Mouse (Mus musculus) cerebellum, postnatal 10 days (tissue): Measurements from ENCODE around the gene Cep57l1.
A peak's percentile ranks its signal among the peaks of the same experiment; 100 is the strongest.
"Not testable (repeated sequence)": the region's sequence is repeated elsewhere in the genome, so short reads cannot be mapped to it uniquely, and the experiment has no call there.

Source experiments
- DNase-seq, 2 experiments: peaks; one replicate each; pipeline ENCODE4 v3.0.0; 2021; ENCODE audit warnings: mixed read lengths in 2 of 2

Gene Cep57l1

DNA sequence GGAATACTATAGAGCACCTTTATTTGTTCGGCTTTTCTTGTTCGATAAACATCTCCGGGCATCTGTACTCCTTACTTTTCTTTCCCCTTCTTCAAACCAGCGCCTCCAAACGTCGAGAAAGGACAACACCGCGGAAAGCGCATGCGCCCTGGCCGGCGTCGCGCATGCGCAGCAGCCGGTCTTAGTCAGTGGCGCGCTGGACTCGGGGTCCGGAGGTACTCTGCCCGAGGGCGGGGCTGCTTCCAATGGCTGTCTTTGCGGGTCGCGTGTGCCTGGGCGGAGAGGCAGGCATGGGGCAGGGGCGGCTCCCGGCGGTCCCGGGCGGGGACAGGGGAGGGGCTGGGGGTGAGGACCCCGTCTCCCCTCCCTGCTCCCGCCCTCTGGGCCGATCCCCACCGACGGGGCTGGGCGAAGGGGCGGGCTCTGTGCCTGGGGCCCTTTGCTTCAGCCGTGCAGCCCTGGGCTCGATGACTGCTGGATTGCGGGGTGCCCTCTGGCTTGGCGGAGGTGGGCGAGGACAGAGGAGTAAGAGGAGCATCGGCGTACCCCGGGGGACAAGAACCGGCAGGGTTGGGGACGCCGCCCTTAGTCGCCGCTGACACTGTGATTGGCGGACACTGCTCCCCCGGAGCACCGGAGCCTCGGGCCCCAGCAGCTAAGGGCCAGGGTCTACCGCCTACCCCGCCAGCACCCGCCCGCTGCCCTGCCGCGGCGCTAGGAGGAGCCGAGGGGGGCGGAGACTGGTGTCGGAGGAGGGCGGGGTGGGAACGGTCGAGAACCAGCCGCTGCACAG, at the start of gene Cep57l1, which contains the start of gene Sesn1:
TSS of gene Cep57l1 (minus strand) at position 101 of the 793 bp plus-strand sequence.
TSS of gene Sesn1 (plus strand) at position 165 of the 793 bp plus-strand sequence.
- DNase-seq = peak; percentile 95 to 97

DNA sequence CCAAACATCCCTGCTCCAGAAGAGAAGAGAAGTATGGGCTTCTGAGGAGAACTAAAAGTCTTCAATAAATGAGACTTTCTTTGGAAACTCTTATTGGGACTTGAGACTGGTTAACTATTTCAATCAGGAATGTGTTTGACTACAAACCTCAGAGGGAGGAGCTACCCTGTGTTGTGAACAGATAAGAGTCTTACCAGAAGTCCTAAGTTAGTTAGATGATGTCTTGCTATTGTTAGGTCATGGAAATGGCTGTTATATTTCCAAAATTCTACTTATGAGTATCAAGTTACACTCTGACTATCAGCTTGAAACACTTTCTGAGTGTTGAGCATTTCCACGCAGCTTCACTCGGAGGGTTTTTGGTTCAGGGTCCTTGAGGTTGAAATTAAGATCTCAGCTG, 39.0 kb upstream of the Cep57l1 start:
- DNase-seq = no peak

DNA sequence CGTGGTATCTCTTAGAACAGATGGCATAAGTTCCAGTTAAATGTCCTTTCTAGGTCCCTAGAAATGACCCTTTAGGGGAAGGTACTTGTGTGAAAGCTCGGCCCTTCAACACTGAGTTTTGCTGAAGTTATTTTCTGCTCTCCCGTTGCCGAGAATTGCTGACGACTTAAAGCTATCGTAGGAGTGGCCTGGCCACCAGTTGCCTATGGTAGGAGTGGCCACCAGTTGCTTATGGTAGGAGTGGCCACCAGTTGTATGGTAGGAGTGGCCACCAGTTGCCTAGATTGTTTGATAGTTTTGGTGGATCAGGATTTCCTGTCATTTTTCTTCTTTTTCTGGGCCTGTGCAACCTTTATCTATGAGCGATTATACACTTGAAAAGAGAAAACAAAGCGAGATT, 38.1 kb upstream of the Cep57l1 start:
- no peak for DNase-seq

DNA sequence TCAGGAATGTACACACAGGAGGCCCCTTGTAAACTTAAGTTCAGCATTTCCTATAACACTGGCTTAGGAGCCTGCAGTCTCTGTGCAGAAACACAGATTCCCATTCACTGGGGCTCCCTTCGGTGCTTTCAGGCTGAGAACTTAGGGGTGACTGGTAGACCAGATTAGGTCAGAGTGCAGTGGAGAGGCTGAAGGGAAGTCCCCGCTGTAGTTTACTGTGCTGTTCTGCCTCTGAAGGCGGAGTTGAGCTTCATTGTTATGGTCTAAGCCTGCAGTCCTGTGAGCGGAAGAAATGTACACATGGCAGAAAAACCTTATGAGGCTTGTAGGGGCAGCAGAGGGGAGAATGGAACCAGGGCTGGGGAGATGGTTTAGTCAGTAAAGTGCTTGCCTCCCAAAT, 29.2 kb upstream of the Cep57l1 start:
- no peak for DNase-seq

DNA sequence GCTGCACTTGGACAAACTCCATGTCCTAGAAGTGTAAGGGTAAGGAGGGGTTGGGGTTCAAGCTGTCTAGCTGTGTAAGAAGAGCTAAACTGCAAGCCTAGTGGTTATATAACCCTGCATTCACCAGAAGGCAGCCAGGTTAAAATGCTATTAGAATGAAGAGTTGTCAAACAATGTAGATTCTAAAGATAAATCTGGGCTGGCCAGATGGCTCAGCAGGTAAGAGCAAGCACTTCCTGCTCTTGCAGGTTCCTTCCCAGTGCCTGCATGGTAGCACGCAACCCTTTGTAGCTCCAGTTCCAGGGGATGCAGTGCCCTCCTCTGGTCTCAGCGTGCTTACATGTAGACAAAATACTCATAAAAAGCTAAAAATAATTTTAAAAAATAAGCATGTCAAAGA, 24.5 kb upstream of the Cep57l1 start:
- DNase-seq = peak; percentile 43 to 52

DNA sequence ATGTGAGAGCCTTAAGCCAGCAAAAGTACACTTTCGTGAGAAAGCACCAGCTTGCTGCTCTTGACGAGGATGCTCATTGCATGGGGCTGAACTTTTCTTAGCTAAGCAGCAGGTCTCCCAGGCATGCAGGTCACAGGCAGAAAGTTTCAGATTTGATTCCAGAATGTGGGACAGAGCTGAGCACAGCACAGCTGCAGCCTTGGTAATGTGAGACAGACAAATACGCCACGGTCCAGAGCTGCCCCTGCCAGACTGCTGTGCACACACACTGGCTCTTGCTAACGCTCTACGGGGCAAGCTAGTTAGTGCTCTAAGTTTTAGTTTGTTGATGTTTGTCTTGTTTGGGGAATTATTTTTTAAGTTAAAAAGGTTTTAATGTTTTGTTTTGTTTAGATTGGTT, 22.5 kb upstream of the Cep57l1 start:
- no peak for DNase-seq

DNA sequence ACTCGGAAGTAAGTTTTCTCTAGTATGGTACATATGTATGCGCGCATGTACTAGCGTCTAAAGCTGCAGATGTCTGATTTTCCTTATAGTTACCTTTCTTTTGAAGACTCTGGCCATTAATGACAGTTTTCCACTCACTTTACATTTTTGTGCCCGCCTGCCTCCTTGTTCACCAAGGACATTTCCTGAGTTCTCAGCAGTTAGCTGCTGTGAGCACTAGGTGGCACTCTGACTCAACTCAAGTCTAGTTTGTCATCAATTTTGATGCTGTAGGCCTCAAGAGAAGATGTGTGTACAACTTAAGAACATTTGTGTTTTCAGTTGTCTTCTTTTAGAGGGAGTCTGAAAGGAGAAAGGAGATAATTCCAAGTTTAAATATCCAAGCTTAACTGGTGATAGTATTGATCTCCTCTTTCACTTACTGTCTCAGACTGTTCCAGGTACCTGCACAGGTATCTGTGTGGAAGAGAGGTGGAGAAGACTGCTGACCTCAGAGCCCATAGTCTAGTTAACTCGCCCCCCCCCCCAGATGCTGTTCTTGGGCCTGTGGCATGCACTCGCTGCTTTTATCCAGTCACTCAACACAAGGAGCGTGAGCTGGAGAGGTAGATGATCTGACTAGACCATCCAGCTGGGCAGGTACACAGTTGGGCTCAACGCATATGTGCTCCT, 21.3 kb upstream of the Cep57l1 start:
- DNase-seq = peak; percentile 84 to 86

DNA sequence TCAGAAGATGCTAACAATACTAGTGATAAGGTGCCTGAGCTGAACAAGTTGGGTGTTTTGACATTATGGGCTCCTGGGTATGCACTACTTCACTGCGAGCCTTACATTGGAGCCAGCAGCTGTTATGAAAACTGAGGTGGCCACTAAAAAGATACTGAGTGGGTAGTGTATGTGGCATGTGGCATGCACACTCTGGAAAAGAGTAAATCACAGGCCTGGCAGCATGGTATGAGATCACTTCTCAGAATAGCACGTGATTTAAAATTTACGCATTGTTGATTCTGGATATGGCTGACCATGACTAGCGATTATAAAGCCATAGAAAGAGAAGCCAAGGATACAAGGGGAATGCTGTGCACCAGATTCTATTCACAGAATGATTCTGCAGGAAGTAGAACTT, 20.8 kb upstream of the Cep57l1 start:
- DNase-seq = no peak

DNA sequence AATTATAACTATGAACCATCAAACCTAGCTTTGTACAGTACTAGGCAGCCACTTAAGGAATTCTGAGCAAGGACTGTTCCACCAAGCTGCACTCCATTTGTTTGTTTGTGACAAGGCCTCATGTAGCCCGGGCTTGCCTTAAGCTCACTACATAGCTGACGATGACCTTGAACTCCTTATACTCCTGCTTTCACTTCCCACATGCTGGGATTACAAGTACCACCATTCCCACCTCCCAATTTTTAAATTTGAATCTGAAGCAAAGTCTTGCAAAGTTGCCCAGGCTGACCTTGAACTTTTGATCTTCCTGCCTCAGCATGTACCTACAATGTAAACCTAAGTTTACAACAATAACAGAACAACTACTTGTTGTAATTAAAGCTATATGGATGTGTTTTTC, 20.3 kb upstream of the Cep57l1 start:
- DNase-seq = no peak

DNA sequence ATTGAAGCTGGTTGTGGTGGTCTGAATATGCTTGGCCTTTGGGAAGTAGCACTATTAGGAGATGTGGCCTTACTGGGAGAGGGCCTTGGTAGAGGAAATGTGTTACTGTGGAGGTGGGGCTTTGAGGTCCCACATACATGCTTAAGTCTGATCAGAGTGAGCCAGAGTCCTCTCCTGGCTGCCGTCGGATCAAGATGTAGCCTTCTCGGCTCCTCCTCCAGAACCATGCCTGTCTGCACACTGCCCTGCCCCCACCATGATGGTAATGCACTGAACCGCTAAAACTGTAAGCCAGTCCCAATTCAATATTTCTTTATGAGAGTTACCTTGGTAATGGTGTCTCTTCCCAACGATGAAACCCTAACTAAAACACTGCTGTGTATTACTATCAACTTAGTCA, 19.5 kb upstream of the Cep57l1 start:
- DNase-seq = no peak

DNA sequence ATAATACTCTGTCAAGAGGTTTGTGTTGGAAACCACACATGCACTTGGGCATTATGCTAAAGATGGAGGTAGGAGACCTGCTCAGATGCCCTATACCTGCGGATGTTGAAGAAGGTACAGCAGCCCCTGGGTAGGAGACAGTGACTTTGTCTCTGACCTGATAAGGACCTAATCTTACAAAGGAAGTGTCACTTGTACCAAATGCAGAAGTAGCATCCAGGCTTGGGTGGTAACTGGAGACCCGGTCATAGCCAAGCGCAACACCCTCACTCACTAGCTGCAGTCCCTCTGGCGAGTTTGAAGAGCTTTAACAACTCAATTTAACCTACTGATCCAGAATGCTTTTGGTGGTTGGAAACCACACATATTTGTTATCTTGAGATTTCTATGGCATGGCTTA, 18.1 kb upstream of the Cep57l1 start:
- DNase-seq = no peak

DNA sequence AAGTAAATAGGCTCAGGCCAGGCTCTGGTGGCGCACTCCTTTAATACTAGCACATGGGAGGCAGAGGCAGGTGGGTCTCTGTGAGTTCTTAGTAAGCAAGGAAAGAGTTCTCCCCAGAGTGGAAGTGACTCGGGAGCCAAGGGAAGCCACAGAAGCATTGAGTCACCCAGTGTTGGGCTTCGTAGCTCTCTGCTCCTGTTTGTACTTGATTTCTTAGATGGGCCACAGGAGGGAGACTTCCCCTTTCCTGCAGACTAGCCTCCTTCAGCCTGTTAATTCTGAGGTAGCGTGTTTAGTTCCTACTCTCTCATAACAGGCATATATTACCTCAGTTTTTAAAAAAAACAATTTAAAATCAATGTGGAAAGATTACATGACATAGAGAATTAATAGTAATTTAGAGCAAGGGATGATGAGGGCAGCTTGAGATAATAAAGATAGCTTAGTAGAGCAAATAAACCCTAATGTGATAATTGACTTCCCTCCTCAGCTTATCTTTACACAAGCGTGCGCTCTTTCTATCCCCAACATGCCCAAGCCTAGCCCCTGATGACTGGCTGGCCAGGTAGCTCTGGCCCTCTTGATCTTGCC, 16.9 kb upstream of the Cep57l1 start:
- DNase-seq = no peak

DNA sequence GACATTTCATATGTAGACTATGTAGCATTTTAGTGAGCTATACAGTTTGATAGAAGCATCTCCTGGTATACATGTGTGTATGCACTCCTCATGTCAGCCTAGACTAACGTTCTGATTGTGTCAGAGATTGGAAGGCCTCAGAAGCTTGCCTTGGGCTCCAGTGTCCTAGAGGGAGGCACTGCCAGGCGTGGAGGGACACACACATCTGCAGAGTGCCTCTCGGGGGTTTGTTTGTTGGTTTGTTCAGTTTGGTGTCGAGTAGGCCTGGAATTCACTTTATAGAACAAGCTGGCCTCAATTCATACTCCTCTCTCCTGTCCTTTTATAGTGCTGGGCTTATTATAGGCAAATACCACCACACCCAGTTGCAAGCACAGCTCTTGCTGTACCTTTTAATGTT, 16.3 kb upstream of the Cep57l1 start:
- no peak for DNase-seq

DNA sequence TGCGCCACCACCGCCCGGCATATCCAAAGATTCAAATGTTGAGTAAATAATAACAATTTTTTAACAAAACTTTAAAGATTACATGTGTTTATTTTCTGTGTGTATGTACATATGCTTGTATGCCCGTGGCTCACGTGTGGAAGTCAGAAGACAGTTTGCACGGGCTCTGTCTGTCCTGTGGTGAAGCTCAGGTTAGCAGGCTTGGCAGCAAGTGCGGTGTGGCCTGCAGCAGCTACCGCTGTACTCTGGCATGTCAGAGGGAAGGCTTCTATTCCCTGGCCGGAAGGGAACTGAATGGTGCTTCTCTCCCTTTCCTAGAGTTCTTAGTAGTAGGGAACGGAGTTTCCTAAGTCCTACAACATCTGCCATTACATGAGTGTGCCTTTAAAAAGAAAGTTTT, 15.4 kb upstream of the Cep57l1 start:
- DNase-seq = no peak

DNA sequence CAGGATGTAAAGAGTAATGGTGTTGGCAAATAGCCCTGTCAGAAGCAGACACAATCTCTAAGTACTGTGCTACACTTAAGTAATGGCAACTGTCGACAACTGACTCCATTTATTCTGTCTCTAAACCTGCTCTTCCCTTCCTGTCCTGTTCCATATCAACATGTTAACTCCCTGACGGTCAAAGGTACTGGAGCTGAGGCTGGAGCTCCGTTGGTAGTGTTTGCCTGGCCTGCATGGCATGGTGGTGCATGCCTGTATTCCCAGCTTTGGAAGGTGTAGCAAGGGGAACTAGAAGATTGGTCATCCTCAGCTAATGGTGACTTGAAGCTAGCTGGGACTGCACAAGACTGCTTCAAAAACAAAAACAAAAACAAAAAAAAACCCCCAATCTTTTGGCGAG, 14.2 kb upstream of the Cep57l1 start:
- no peak for DNase-seq

DNA sequence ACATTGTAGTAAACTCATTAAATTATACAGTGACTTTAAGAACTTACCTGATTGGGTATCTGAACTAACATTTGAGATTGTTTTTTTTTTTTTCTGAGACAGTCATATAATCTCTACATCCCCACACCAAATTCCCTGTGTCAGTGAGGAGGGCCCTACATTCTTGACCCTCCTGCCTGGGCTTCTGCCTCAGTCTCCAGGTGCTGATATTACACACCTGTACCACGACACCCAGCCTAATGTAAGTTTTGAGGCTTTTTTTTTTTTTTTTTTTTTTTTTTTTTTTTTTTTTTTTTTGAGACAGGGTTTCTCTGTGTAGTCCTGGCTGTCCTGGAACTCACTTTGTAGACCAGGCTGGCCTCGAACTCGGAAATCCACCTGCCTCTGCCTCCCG, 13.6 kb upstream of the Cep57l1 start:
- DNase-seq = not testable (repeated sequence)

DNA sequence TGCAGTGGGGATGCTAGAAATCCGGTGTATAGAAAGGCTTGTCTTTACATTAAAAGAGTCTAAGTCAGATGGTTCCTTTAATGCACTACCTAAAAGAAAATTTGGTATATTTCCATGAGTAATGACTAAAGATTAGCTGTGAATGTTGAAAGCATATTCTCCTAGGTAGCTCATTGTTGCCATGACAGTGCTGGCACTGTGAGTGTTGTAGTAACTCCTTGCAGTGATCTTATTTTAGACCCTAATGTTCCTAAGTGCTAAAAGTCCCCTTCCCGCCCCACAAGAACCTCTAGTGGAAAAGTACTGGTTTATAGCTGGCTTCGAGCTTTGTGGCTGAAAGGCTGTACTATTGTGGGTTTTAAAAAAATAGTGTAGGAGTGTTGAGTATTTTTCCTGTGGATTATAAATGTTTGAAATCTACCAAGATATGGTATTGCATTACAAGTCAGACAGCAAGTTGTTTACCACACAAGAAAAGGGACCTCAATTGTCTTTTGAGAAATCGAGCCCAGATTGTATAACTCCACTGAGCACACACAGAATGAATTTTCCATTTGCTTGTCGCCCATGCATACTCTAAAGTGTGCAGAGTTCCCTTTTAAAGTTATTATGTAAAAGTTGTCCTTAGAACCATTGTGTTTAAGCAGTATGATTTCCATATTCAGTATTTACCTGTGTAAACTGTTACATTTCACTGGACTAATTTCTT, 13.1 kb upstream of the Cep57l1 start:
- DNase-seq = no peak

DNA sequence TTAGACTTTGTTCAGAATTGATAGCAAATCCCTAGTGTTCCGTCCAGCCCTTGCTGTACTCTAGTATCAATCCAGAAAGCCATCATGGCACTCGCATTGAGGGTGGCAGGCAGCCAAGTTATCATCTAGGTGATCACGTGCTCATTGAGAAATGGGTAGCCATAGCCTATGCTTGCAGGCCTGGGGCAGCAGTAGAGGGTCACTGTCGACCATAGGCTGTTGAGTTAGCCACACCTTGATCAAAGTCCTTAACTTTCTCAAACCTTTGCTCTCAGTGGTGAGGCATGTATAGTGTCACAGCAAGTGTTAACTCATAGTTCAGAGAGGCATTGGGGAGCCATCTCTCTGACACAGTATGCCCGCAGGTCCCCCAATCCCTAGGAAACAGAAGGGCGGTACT, 11.5 kb upstream of the Cep57l1 start:
- DNase-seq = no peak

DNA sequence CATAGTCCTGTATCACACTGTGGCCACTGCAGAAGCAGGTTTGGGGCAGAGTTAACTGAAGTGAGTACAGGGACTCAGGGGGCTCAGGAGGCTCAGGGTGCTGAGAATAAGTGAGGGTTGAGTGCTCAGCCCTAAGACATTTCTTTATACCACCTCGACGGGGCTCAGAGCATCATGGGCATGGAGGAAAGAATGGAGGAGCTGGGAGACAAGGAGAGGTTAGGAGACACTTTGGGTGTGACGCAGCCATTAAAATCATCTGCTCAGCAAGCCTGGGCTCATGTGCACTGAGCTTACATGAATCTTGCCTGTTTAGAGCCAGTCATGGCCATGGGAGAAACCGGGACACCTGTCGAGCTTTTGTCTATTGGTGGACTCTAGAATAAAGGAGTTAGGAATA, 10.7 kb upstream of the Cep57l1 start:
- no peak for DNase-seq

DNA sequence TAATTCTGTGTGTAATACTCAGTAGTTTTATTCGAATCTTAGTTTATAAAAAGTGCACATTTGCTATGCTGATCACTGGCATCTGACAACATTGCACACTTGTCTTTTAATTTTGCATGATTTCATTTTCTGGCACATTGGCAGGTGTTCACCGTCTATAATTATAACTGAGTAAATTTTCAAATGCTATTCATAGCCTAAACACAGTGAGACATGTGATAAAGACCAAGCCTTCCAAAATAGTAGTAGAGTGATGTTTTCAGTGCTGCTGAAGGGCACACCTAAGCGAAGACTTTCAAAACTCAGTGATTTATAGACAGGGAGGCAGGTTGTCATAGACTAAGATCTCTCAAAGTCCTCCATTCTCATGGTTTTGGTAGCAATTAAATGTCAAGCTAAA, 9.6 kb upstream of the Cep57l1 start:
- DNase-seq = no peak

DNA sequence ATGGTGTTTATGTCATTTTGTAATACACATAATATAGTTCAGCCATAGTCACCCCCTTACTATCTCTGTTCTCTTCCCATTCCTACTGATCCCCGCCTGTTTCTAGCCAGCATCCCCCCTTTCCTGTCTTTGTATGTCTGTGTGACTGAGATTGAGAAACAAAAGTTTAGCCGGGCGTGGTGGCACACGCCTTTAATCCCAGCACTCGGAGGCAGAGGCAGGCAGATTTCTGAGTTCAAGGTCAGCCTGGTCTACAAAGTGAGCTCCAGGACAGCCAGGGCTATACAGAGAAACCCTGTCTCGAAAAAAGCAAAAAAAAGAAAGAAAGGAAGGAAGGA, 9.0 kb upstream of the Cep57l1 start:
- not testable (repeated sequence) for DNase-seq

DNA sequence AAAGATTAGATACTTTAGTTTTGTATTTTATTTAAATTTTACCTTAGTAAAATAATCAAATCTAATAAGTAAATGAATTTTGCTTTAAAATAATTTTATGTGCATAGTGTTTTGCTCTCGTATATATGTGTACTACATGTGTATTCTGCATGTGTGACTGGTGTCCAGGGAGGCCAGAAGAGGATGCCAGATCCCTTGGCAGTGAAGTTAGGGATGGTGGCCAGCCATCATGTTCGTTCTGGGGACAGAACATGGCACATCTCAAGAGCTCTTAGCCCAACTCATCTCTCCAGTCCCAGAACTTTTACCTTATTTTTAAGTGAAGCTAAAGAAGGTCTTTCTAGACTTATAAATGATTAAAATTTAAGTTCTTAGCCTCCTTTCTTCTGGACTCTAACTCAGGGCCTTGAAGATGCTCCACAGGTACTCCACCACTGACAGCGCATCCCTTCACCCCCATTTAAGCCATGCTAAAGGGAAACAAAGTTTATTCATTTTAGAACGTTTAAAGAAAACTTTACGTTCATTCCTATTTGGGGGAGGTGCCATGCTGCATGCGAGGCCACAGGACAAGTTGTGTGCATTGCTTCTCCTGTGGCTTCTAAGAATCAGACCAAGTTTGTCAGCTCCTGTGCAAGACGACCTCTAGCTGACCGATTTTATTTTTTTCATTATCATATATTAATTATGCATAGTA, 8.5 kb upstream of the Cep57l1 start:
- DNase-seq = peak; percentile 61 to 65

DNA sequence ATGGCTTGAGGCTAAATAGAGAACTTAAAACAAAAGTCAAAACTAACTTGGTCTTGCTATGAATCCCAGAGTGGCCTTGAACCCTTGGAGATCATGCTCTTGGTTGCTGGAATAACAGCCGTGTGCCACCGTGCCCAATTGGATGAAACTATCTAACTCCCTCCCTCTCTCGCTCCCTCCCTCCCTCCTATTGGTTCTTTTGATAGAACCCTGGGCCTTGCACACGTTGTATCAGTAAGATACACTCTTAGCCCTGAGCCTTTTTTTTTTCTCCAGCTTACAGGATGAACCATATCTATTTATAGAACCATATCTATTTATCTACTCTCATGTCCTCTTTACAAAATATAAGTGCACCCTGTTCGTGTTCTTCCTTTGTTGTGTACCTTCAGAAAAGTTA, 6.8 kb upstream of the Cep57l1 start:
- DNase-seq = no peak
